Mouse (Mus musculus) lung, postnatal 0 days (tissue): ENCODE data around the gene Cyth1. TPM values are rescaled to one million over a fixed set of nuclear protein-coding genes. Genes with fewer than 3 reads are reported as not detected.
A peak's percentile ranks its signal among the peaks of the same experiment; 100 is the strongest.

Experiments used
- ATAC-seq: fragments of 200-750 bp; cut with Nextera tagmentation; 2 replicates; pipeline ENCODE4 v1.8.0; 2017; ENCODE audit warnings: moderate library complexity
- DNase-seq: peaks from one replicate; pipeline ENCODE4 v3.0.0-alpha.2; 2016; ENCODE audit warnings: low spot score
- H3K27ac ChIP-seq: fragments of 300-500 bp; sonication (generic); 2 replicates; pipeline ENCODE4 v1.5.1; 2014; ENCODE audit warnings: antibody characterized with exemption, mild to moderate bottlenecking, low read length, mixed read lengths
- H3K27me3 ChIP-seq: fragments of 300-500 bp; sonication (generic); replicated peaks from 2 replicates; pipeline ENCODE4 v1.6.1; 2014; ENCODE audit warnings: low read length, mixed read lengths; ENCODE audit not compliant: insufficient read depth
- H3K36me3 ChIP-seq: fragments of 300-500 bp; sonication (generic); 2 replicates; pipeline ENCODE4 v1.6.1; 2014; ENCODE audit warnings: low read length, mixed read lengths; ENCODE audit not compliant: insufficient read depth
- H3K4me1 ChIP-seq: fragments of 300-500 bp; sonication (generic); 2 replicates; pipeline ENCODE4 v1.6.1; 2014; ENCODE audit warnings: antibody characterized with exemption, low read depth, low read length, mixed read lengths; ENCODE audit not compliant: insufficient read depth
- H3K4me2 ChIP-seq: fragments of 300-500 bp; sonication (generic); replicated peaks from 2 replicates; pipeline ENCODE4 v1.6.1; 2014; ENCODE audit warnings: low read depth, mild to moderate bottlenecking, low read length, moderate library complexity, mixed read lengths
- H3K4me3 ChIP-seq: fragments of 300-500 bp; sonication (generic); 2 replicates; pipeline ENCODE4 v1.5.1; 2014; ENCODE audit warnings: low read depth, low read length
- H3K9ac ChIP-seq: fragments of 300-500 bp; sonication (generic); replicated peaks from 2 replicates; pipeline ENCODE4 v1.6.1; 2014; ENCODE audit warnings: low read depth, mild to moderate bottlenecking
- H3K9me3 ChIP-seq: fragments of 300-500 bp; sonication (generic); 2 replicates; pipeline ENCODE4 v1.6.1; 2016; ENCODE audit warnings: low read length, mixed read lengths
- CTCF ChIP-seq: IDR thresholded peaks from 2 replicates; pipeline ENCODE4 v1.5.1; 2016; ENCODE audit warnings: antibody characterized with exemption, mild to moderate bottlenecking
- EP300 ChIP-seq: IDR thresholded peaks from 2 replicates; pipeline ENCODE4 v1.6.1; 2016; ENCODE audit warnings: antibody characterized with exemption, mild to moderate bottlenecking, control low read depth
- WGBS: fragments of 180-500 bp; shearing (Covaris S2); extraction: QIAGEN DNeasy Blood & Tissue Kit; methylation state at CpG from one replicate; pipeline ENCODE4 v1.1.7; 2014; 5-methylcytosine and 5-hydroxymethylcytosine counted together
- polyA plus RNA-seq: library from polyadenylated mRNA; unstranded; fragments of >200 nt; fragmentation: Nextera tagmentation; extraction: Ambion mirVana; gene quantifications from 2 replicates; pipeline ENCODE4 v1.2.1, GENCODE M21; 2015

Gene Cyth1
- polyA plus RNA-seq, 1 experiment from 2014 or later, result 19.5 TPM

DNA sequence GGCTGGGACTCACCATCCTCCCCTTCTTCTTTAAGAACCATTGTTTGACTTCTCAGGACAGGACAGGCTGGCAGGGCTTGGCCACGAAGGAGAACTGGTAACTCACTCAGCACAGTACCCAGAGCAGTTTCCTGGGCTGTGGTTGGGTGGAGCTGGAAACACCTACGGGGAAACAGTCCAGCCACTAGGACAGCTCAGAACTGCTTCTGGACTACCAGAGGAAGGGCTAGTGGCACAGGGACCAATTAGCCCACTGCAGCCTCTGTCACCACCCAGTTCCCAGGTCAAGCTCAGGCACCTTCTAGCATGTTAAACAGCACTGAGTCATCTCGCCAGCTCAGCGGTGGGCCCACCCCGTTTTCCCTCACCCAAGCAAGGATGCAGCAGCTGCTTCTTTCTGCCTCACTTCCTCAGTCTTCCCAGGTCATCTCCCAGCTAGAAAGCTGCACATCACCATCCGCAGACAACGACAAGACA, 35.7 kb downstream of the Cyth1 start:
- ATAC-seq (peak; percentile 44), DNase-seq (peak; percentile 59)
- H3K9ac ChIP-seq, result no peak overlapping the region
- H3K9me3 ChIP-seq, result no peaks in the 10 kb centered on the region
- no peaks in the 10 kb centered on the region for H3K27me3 ChIP-seq
- H3K27ac ChIP-seq, result 0 out of 2 replicates have a peak overlapping the region, but pooled peaks have one; percentile 43
- H3K4me3 ChIP-seq, result no peak overlapping the region
- 61% methylated on average over 7 of the region's 7 CpGs for WGBS
- TF ChIP-seq EP300 (no peak), CTCF (no peak)
- peaks cover 28% of the 10 kb centered on the region for H3K4me1 ChIP-seq
- H3K36me3 ChIP-seq, result no peaks in the 10 kb centered on the region
- no peak overlapping the region for H3K4me2 ChIP-seq

DNA sequence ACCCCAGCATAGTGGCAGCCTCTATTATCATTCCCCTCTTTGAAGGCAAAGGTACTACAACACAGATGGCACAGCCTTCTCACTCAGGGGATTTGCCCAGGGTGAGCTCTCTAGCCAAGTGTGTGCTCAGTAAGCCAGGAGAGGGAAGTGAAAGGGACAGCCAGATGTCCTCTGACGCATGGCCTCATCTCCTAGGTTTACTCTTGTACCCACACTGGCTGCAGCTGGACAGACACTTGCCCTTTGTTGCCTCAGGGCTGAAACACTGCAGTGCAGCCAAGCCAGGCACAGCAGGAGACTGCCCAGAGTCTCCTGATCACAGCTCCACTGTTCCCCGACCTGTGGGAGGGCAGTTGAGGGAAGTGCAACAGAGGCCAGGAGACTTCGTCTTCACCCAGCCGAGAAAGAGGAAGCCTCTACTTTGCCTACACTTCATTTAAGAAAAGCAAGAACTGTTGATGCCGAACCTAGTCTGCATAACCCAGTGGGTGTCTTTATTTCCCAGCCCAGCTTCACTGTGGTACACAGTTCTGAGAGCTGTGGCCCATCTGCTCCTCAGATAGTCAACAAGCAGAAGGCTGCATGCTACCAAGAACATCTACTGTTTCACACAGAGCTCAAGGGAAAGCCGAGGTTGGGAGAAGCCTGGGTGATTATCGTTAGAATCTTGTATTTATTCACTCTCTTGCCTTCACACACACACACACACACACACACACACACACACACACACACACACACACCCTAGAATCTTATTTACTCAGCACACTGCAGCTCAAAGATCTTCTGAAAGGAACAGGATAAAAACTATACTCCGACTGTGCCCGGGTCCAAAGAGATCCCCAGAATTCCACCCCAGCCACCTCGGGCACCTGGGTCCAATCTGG, 36.4 kb downstream of the Cyth1 start:
- WGBS, result 39% methylated on average over 10 of the region's 10 CpGs
- TF ChIP-seq EP300 (no peak), CTCF (no peak)
- Histone ChIP-seq H3K27me3 (no peaks in the 10 kb centered on the region), H3K9me3 (no peaks in the 10 kb centered on the region), H3K36me3 (no peaks in the 10 kb centered on the region), H3K4me3 (no peak overlapping the region), H3K4me2 (no peak overlapping the region), H3K9ac (no peak overlapping the region), H3K27ac (peak overlapping the region; percentile 60), H3K4me1 (peaks cover 33% of the 10 kb centered on the region)
- ATAC-seq (peak; percentile 36), DNase-seq (no peak)

GRCm38 (mm10) chr11:118210962-118211361, 37.4 kb downstream of the Cyth1 start:
- Histone ChIP-seq H3K9me3 (no peaks in the 10 kb centered on the region), H3K9ac (no peak overlapping the region), H3K27me3 (no peaks in the 10 kb centered on the region), H3K4me1 (peaks cover 30% of the 10 kb centered on the region), H3K27ac (peak overlapping the region; percentile 60; the same call in 1 of the 2 replicates), H3K36me3 (no peaks in the 10 kb centered on the region), H3K4me2 (0 out of 2 replicates have a peak overlapping the region, but pooled peaks have one; percentile 2), H3K4me3 (no peak overlapping the region)
- TF ChIP-seq CTCF (no peak), EP300 (peak; percentile 55; the same call in 1 of the 2 replicates)
- 72% methylated on average over 5 of the region's 5 CpGs for WGBS
- ATAC-seq (peak; percentile 72), DNase-seq (peak; percentile 39)

DNA sequence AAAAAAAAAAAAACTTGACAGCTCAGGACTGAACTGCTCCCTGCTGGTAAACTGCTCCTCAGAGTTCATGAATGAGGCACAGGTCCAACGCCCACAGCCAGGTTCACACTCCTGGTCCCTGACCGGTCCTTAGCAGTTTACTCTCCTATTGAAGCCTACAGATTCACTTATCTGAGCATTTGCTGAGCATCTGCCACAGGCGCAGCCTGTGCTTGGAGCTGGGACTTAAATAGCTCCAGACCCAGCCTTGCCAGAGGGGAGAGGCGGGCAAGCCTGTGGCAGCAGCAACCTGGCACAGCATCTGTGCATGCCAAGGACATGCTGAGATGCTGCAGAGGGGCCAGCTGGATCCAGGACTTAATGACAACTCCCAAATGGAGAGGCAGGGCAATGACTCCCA, 38.3 kb downstream of the Cyth1 start:
- no peak overlapping the region for H3K9ac ChIP-seq
- 81% methylated on average over 4 of the region's 4 CpGs for WGBS
- no peaks in the 10 kb centered on the region for H3K27me3 ChIP-seq
- H3K27ac ChIP-seq, result no peak overlapping the region
- peaks cover 30% of the 10 kb centered on the region for H3K4me1 ChIP-seq
- H3K4me2 ChIP-seq, result no peak overlapping the region
- no peaks in the 10 kb centered on the region for H3K36me3 ChIP-seq
- DNase-seq (no peak), ATAC-seq (no peak)
- TF ChIP-seq CTCF (no peak), EP300 (no peak)
- H3K9me3 ChIP-seq, result no peaks in the 10 kb centered on the region
- no peak overlapping the region for H3K4me3 ChIP-seq

DNA sequence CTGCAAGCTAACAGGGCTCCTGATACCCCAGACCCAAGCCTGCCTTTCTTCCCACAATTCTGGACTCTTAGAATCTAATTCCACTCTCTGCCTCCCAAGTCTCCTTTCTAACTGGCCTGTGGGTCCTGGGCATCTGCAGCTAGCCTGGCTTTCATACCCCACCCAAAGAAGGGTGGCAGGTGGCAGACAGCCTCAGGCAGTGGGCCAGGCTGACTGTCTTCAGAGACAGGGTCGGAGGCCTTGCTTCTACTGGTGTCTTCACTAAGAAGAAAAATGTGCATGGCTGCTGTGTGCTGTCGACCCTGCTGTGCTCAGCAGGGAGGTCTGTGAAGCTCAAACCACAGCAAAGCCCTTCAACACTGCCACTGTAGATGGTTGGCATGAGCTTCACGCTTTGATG, 39.0 kb downstream of the Cyth1 start:
- H3K27me3 ChIP-seq, result no peaks in the 10 kb centered on the region
- H3K27ac ChIP-seq, result no peak overlapping the region
- H3K36me3 ChIP-seq, result no peaks in the 10 kb centered on the region
- H3K4me2 ChIP-seq, result no peak overlapping the region
- H3K4me3 ChIP-seq, result no peak overlapping the region
- WGBS, result 62% methylated on average over 3 of the region's 3 CpGs
- H3K9me3 ChIP-seq, result no peaks in the 10 kb centered on the region
- peaks cover 30% of the 10 kb centered on the region for H3K4me1 ChIP-seq
- H3K9ac ChIP-seq, result no peak overlapping the region
- no peak for ATAC-seq
- DNase-seq, result no peak
- TF ChIP-seq EP300, result no peak

DNA sequence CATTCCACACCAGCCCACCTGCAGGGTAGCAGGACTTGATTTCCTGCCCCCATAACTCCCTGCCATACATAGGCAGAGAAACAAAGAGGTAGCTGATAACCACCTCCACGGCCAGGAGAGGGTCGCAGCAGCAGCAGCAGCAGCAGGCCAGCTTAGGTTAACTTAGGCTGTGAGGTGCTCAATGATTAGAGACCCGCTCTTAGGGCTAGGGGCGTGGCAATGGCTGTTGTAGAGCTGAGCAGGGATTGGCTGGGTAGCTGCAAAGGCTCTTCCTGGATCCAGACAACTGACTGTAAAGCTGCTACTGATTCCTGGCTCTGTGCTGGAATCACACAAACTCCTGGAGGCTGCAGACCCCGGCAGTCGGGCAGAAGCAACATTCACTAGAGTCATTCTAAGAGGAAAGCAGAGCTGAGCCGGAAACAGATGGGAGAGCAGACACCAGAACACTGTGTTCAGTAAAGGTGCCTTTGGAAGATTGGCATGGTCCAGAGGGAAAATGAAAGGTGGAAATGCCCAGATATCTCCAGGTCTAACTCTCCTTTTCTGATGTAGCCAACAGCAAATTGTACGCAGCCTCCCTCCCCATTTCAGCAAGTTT, 39.6 kb downstream of the Cyth1 start:
- Histone ChIP-seq H3K4me1 (peaks cover 30% of the 10 kb centered on the region), H3K27me3 (no peaks in the 10 kb centered on the region), H3K27ac (no peak overlapping the region), H3K4me2 (no peak overlapping the region), H3K9me3 (no peaks in the 10 kb centered on the region), H3K9ac (no peak overlapping the region), H3K36me3 (no peaks in the 10 kb centered on the region), H3K4me3 (no peak overlapping the region)
- DNase-seq, result peak; percentile 47
- TF ChIP-seq EP300, result no peak
- TF ChIP-seq CTCF, result no peak
- ATAC-seq, result 0 out of 2 replicates have a peak, but pooled peaks have one; percentile 20
- 20% methylated on average over 8 of the region's 8 CpGs for WGBS
